Mouse (Mus musculus): Measurements from ENCODE around the gene Tmem203.

- no peak for TF ChIP-seq CTCF (conservative IDR thresholded peaks at IDR 0.05 in 1 of 2, IDR thresholded peaks at IDR 0.05 in 1 of 2; ENCODE audit: low read depth in 2 of 2, low read length in 2 of 2)
- no peak for TF ChIP-seq ZMIZ1 (IDR thresholded peaks at IDR 0.05; ENCODE audit: low read depth, low read length)
- TF ChIP-seq E2F4 (IDR thresholded peaks at IDR 0.05; ENCODE audit: insufficient replicate concordance, low read depth, low read length), result no peak
These were observed 35.0 kb downstream of the Tmem203 start for GRCm38 (mm10) chr2:25290101-25290815.
